ENCODE assay signal across 32 mouse cellular contexts in genomic region chr12:88949870-88950269, GRCm38 (mm10).
"Had no signal": no experiment of that assay in that cellular context is flagged by ENCODE, and none has a peak within 500 bp of the region (broad histone marks: within the 10 kb centered on the region; RNA-seq: fewer than 3 reads in every experiment).

No protein-coding gene starts in this region.

- H3K9ac ChIP-seq: heart, embryonic 12.5 days; heart, embryonic 13.5 days; heart, embryonic 15.5 days; hindbrain, embryonic 12.5 days; hindbrain, embryonic 13.5 days; hindbrain, embryonic 14.5 days; hindbrain, embryonic 15.5 days; intestine, embryonic 15.5 days; kidney, embryonic 15.5 days had no signal

- H3K4me3 ChIP-seq: heart, embryonic 10.5 days; heart, embryonic 12.5 days; heart, embryonic 13.5 days; heart, embryonic 15.5 days; hindbrain, embryonic 10.5 days; hindbrain, embryonic 12.5 days; hindbrain, embryonic 13.5 days; hindbrain, embryonic 15.5 days; intestine, embryonic 15.5 days; kidney, embryonic 15.5 days; layer of hippocampus, adult 2 months; left cerebral cortex, adult 2 months had no signal

- H3K27me3 ChIP-seq: heart, embryonic 12.5 days; heart, embryonic 13.5 days; heart, embryonic 15.5 days; hindbrain, embryonic 12.5 days; hindbrain, embryonic 13.5 days; hindbrain, embryonic 15.5 days; intestine, embryonic 15.5 days; kidney, embryonic 15.5 days had no signal

- H3K4me1 ChIP-seq: hindbrain, embryonic 10.5 days; hindbrain, embryonic 12.5 days; intestine, embryonic 15.5 days; kidney, embryonic 15.5 days had no signal

- H3K36me3 ChIP-seq: heart, embryonic 10.5 days; heart, embryonic 12.5 days; heart, embryonic 13.5 days; heart, embryonic 15.5 days; hindbrain, embryonic 10.5 days; hindbrain, embryonic 12.5 days; hindbrain, embryonic 13.5 days; hindbrain, embryonic 15.5 days; intestine, embryonic 15.5 days; kidney, embryonic 15.5 days had no signal

- DNase-seq: heart, postnatal 10 days; heart, postnatal 14 days; heart, postnatal 36 days; heart, postnatal 4 days; kidney, adult 11 months; kidney, adult 18-20 months; kidney, adult 2 months; kidney, adult 8-10 months; kidney, adult 9 months; kidney, postnatal 10 days; kidney, postnatal 14 days; kidney, postnatal 25 days; kidney, postnatal 36 days; kidney, postnatal 4 days; layer of hippocampus, adult 9-11 months; layer of hippocampus, postnatal 36 days had no signal

- H3K4me2 ChIP-seq: heart, embryonic 11.5 days; heart, embryonic 12.5 days; heart, embryonic 13.5 days; heart, embryonic 15.5 days; hindbrain, embryonic 12.5 days; hindbrain, embryonic 13.5 days; hindbrain, embryonic 14.5 days; hindbrain, embryonic 15.5 days; intestine, embryonic 15.5 days; kidney, embryonic 15.5 days had no signal

- H3K27ac ChIP-seq: heart, embryonic 10.5 days; heart, embryonic 13.5 days; heart, embryonic 15.5 days; hindbrain, embryonic 10.5 days; hindbrain, embryonic 12.5 days; hindbrain, embryonic 13.5 days; hindbrain, embryonic 14.5 days; hindbrain, embryonic 15.5 days; hindbrain, postnatal 0 days; intestine, embryonic 15.5 days; kidney, embryonic 15.5 days; kidney, postnatal 0 days; layer of hippocampus, adult 2 months; left cerebral cortex, adult 2 months had no signal

- H3K9me3 ChIP-seq: heart, embryonic 10.5 days; heart, embryonic 12.5 days; heart, embryonic 13.5 days; heart, embryonic 15.5 days; hindbrain, embryonic 10.5 days; hindbrain, embryonic 12.5 days; hindbrain, embryonic 13.5 days; hindbrain, embryonic 15.5 days; intestine, embryonic 15.5 days; kidney, embryonic 15.5 days had no signal
